Mouse (Mus musculus): ENCODE results near the gene Srd5a1.
"Not testable (repeated sequence)": the region's sequence is repeated elsewhere in the genome, so short reads cannot be mapped to it uniquely, and the experiment has no call there.

Srd5a1 gene

GRCm38 (mm10) chr13:69576676-69577075 lies 34.6 kb downstream of the Srd5a1 start:
- DNase-seq (ENCODE audit: low spot score), result no peak

DNA sequence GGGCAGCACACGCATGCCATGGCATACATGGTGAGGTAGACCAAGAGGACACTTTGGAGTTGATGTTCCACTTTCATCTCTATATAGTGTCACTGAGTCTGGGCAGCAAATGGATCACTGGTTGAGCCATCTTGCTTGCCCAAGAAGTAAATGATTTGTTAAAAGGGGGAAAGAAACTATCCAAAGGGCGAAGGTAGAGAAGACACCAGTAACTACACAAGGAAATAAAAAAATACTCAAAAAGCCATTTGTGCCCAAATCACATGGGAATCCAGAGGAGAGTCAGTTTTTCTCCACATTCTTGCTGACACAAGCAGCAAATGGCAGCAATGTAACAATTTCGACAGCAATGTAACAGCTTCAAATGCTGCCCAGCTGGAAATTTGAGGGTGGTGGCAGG lies 38.6 kb downstream of the Srd5a1 start:
- no peak for DNase-seq (ENCODE audit: low spot score)

DNA sequence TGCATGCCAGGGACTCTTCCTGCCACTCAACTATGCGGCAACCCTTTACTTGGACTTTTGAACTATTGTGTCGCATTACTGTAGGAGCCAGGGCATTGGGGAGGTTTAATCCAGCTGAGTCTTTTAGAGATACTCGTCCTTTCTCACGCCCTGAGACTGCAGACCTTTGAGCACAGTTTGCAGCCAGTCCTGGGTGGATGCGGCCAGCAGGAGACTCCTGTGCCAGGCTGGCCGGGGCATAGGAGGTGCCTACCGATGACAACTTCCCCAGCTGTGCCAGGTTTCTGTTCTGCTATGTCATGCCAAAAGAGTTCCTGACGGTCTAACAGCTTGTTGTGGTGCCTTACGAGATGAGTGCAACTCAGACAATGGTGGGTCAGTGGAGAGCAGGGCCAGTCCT lies 42.0 kb downstream of the Srd5a1 start:
- no peak for DNase-seq (ENCODE audit: low spot score)

- not testable (repeated sequence) for DNase-seq (ENCODE audit: low spot score)
Measured at GRCm38 (mm10) chr13:69565401-69565800, 45.8 kb downstream of the Srd5a1 start.

DNA sequence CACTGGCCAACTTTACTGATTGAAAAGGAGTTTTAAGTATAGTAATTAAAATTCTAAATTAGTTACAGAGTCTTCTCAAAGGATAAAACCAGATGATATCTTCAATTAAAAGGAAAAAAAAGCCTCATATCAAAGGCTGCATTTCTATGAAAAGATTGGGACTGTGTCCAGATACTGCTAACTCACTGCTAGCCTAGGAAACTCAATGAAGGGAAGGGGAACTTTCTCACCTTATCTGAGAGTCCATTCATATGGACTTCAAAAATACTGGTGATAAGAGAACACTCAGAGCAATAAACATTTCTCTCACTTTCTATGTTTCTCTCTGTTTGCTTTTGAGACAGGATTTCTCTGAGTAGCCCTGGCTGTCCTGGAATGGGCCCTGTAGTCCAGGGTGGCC lies 46.7 kb downstream of the Srd5a1 start:
- no peak for DNase-seq (ENCODE audit: low spot score)

- no peak for DNase-seq (ENCODE audit: low spot score)
Measured at GRCm38 (mm10) chr13:69563905-69564304, 47.3 kb downstream of the Srd5a1 start.

GRCm38 (mm10) chr13:69562654-69563574 lies 48.3 kb downstream of the Srd5a1 start:
- DNase-seq (ENCODE audit: low spot score), result no peak

DNA sequence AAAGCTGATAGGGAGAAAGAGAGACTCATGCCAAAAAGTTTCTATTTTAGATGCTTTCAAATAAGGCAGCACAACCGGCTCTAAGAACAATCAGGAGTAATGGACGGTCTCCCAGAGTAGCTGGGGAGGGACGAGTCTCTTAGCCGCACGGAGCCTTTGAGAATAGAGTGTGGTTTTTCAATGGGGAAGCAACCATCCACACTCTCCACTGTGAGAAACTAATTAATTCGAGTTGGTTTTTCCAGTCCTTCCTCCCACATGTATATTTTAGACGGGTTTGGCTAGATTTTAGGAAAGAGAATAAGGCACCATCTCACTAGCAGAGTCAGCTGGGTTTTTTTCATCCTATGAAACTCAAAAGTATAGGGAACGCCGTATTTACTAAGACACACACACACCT lies 49.2 kb downstream of the Srd5a1 start:
- DNase-seq (ENCODE audit: low spot score), result no peak

- no peak for DNase-seq (ENCODE audit: low spot score)
Measured at GRCm38 (mm10) chr13:69559291-69559961, 51.8 kb downstream of the Srd5a1 start.

DNA sequence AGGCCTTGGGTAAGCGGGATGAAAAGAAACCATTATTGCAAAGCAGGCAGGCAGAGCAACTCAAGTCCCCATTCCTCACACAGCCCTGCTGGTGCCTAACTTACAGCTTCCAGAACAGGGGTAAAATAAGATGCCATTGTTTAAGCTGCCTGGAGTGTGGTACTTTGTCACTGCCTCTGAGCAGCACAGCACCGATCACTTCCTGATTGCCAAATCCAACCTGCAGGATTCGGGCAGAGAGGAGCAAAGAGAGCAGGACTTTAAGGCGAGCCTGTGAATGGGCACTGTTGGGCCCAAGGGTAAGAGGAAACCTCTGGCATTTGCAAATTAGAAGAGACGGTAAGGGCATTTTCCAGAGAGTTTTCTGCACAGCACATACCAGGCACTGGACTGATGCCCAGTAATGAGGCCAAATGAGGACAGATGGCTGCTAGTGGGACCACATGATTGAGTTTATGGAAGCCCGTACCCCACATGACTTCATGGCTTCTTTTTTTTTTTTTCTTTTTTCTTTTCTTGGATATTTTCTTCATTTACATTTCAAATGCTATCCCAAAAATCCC lies 53.1 kb downstream of the Srd5a1 start:
- no peak for DNase-seq (ENCODE audit: low spot score)

DNA sequence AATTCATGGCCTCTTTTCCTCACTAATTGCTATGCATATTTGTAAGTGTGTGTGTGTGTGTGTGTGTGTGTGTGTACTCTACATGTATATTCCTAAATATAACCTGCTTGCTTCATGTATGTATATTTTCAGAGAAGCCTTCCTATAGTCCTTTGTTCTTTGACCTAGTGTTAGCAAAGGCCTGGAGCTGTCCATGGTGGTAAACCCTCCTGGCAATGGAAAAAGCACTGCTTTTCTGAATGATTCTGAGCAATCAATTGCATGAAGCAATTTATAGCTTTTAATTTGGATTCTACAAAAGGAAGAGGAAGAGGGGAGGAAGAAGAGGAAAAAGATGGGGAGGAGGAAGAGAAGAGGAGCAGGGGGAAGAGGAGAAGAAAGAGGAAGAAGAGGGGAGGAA lies 54.5 kb downstream of the Srd5a1 start:
- DNase-seq (ENCODE audit: low spot score), result no peak

DNA sequence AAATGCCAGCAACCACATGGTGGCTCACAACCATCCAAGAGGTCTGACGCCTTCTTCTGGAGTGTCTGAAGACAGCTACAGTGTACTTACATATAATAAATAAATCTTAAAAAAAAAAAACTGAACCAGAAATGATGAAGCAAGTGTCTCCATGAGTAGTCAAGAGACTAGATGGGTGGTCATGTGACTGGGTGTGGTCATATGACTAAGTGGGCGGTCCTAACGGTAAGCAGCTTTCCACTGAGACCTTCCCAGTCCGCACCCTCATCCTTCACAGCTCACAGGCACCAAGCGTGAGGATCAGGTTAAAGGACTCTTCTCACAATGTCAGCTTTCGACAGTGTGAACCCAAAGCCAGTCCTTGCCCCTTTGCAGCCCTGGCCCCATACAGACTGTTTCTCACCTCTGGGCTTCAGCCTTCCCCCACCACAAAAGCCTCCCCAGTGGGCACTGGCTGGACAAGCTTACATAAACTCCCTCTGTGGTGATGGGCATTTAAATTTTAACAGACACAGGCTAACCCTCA lies 55.2 kb downstream of the Srd5a1 start:
- DNase-seq (ENCODE audit: low spot score), result no peak

DNA sequence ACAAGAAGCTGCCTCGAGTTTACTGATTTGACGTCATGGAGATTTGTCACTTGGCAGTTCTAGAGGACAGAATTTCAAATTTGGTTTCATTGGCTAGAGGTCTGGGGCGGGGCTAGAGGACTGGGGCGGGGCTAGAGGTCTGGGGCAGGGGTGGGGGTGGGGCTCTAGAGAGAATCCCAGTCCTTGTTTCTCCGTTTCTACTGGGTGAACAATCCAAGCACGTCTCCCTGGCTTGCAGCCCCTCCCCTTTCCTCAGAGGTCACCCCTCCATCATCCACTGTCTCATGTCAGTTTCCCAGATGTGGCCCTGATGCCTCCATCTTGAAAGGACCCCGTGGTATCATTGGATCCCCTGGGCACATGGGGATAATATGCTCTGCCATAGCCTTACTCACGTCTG lies 56.2 kb downstream of the Srd5a1 start:
- DNase-seq (ENCODE audit: low spot score), result no peak

GRCm38 (mm10) chr13:69554255-69554654 lies 57.0 kb downstream of the Srd5a1 start:
- no peak for DNase-seq (ENCODE audit: low spot score)

DNA sequence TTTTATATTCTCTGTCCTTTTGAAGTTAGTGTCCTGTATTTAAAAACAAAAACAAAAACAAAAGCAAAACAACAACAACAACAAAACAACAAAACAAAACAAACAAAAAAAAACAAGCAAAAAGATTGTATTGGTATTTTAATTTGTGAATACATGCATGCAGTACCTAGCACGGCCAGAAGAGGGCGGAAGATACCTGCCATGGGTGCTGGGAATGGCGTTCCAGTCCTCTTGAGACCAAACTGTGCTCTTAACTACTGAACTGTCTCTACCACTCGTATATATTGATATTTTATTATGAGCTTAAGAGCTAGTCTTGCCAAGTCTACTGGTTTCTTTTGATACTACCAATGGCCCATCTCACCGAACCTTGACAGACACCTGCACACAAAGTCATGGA lies 58.2 kb downstream of the Srd5a1 start:
- no peak for DNase-seq (ENCODE audit: low spot score)

DNA sequence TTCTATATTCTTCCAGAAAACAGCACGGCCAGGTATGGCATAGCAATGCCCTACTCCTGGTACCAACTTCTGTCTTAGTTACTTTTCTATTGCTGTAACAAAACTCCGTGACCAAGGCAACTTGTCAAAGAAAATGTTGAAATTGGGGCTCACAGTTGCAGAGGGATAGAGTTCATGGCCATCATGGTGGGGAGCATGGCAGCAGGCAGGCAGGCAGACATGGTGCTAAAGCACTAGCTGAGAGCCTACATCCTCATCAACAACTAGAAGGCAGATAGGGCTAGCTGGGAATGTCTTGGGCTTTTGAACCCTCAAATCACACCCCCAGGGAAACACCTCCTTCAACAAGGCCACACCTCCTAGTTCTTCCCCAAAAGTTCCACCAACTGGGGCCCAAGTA lies 60.4 kb downstream of the Srd5a1 start:
- DNase-seq (ENCODE audit: low spot score), result no peak

- DNase-seq (ENCODE audit: low spot score), result no peak
Measured at GRCm38 (mm10) chr13:69549980-69550379, 61.3 kb downstream of the Srd5a1 start.

GRCm38 (mm10) chr13:69547488-69548180 lies 63.6 kb downstream of the Srd5a1 start:
- DNase-seq (ENCODE audit: low spot score), result no peak

GRCm38 (mm10) chr13:69545019-69545418 lies 66.2 kb downstream of the Srd5a1 start:
- no peak for DNase-seq (ENCODE audit: low spot score)

DNA sequence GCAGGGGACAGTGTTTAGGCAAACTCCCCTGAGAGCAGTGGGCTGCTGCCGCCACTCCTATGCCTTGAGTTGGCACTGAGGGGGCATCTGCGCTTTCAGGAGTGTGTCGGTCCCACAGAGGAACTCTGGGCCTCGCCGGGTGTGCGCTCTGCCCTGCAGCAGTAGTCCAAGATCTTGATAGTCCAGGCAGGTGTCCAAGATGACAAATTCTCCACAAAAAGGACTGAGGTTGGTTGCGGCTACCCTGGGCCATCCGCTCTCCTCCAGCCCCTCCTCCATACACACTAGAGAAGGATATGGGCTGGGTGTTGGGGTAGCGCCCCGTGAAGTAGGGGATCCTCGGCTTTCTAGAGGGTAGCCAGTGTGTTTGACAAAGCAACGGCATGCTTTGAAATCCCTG lies 67.6 kb downstream of the Srd5a1 start:
- DNase-seq (ENCODE audit: low spot score), result no peak

DNA sequence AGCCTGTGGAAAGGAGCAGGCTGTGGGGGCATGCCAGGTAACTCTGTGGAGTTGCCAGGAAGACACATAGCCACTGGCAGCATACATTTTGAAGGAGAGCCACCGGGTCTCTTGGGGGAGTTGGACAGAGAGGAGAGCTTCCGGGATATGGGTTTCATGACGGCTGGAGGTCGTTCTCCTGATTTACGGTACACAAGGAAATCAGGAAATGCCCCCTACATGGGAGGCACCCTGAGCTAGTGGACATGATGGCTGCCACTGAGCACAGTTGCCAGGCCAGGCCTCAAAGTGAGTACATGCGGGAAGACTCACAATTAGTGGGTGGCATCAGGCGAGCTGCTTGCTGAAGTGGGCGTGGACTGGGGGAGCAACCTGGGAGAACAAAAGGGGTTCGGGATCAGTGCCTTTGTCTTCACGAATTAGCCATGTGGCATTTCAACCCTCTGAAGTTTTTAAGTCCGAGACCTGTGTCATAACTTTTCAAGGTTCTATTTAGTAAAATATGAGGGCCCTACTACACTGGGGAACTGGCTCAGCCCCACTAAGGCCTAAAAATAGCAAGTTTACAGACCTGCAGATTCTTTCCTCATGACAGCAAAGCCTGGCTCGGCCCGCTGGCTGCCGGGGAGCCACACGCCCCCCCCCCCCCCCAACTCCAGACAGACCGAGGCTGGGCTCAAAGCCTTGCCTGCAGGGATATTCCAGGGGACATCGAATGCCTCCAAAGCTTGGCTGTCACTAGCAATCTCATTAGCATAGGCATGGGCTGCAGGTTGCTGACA lies 68.5 kb downstream of the Srd5a1 start:
- DNase-seq (ENCODE audit: low spot score), result no peak

Data from c-Kit-positive CD71-positive TER-119-positive erythroid progenitor cells, embryonic 14.5 days (primary cell).